8 mouse cellular contexts compared by ENCODE assay signal in genomic region chr3:118036501-118036900, GRCm38 (mm10).
"Had no signal": no experiment of that assay in that cellular context is flagged by ENCODE, and none has a peak within 500 bp of the region (broad histone marks: within the 10 kb centered on the region; RNA-seq: fewer than 3 reads in every experiment).

No protein-coding gene starts in this region.

- DNase-seq: kidney, adult 8-10 months; kidney, postnatal 25 days; lung, adult 18-20 months; lung, postnatal 36 days; right cerebral cortex, postnatal 4 days; spleen, adult 18-20 months; thymus, adult 2 months; thymus, postnatal 36 days had no signal
